Mouse (Mus musculus): Measurements from ENCODE around the gene Laptm5. TPM values are rescaled to one million over a fixed set of nuclear protein-coding genes. Genes with fewer than 3 reads are reported as not detected.
A peak's percentile ranks its signal among the peaks of the same experiment; 100 is the strongest.

Gene Laptm5
- total RNA-seq (2021), result 12.1 and 13.6 TPM in 2 replicates
- long read RNA-seq, partial matches to known transcripts, result 6 of 10 reads
- long read RNA-seq, other reads (novel, unspliced or antisense), result 1 of 10 reads

DNA sequence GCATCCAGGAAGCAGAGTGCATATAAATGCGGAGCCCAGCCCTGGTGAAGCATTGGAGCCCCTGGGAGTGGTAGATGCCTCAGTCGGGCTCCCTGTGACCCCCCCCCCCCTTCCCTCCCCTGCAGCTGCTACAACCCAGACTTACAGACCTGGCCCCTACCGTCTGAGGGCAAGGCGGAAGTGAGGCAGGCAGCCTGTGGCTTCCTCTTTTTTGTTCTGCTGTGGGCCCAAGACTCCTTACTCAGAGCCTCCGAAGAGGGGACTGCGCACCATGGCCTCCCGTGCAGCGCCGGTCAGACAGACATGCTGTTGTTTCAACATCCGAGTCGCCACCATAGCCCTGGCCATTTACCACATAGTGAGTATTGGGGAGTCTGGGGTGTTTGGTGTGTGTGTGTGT is at the start of gene Laptm5:
TSS of gene Laptm5 (plus strand) at position 49 of the 400 bp plus-strand sequence.
- no peak for DNase-seq

DNA sequence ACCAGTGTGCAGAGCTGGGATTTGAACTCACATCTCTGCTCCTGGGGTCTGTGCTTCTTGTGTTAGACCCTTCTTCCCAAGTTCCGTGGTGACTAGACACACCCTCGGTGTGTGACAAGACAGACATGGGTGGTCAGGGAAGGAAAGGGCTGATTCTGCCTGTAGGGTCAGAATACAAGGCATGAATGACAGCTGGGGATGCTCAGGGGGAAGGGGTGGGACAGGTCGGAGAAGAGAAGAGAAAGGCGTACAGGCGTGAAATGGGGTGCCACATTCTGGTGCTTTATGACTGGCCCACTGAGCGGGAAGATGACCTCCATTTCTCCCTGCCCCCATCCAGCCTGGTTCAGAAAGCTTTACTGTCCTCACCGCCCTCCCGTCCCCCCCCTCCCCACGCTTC is 47.5 kb upstream of the Laptm5 start:
- DNase-seq, result no peak

DNA sequence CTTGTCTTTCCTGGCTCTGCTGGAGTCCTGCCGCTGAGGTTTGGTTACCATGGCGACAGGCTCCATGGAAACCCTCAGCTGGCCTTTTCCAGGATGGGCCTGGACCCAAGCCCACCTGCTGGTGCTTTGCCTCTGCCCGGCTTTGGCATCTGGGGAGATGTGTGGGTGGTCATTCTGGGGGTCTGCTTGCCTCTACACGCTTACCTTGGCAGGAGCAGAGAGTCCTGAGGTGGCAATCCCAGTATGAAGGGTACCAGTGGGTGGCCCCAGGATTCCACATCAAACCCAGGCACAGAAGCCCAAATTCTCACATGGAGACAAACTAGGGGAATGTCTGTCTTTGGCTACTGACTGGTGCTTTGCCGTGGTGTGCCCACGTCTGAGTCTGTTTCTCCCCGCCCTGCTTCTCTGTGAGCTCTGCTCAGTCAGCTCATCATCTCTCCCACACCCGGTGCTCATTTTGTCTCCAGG is 47.0 kb upstream of the Laptm5 start:
- DNase-seq, result no peak

DNA sequence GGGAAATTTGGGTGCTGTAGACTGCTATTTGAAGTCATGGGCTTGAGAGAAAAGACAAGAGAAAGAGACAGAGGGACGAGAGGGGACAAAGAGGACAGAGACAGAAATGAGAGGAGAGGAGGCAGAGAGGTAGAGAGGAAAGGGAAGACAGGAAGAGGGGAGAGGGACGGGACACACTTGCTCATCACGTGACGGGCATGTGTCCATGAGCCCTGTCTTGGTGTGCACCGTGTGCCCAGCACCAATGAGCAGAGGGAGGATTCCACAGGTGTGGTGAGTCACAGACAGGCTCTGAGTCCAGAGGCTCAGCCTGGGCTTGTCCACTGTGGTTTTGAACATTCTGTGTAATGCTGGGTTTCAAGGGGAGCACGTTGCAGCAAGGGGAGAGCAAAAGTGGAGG is 45.0 kb upstream of the Laptm5 start:
- no peak for DNase-seq

DNA sequence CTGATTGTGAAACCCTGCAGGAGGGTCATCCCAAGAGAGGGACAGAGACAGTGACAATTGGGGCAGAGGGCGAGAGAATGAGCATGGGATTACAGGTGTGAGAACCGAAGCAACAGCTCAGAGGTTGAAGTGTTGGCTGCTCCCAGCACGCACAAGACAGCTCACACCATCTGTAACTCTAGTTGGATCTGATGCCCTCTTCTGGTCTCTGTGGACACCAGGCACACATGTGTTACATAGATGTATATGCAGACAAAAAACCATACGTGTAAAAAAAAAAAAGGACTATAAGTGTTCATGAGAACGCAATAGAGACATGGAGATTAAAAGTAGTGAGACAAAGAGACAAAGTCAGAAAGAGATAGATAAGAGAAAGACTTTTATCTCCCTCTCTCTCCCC is 44.1 kb upstream of the Laptm5 start:
- no peak for DNase-seq

DNA sequence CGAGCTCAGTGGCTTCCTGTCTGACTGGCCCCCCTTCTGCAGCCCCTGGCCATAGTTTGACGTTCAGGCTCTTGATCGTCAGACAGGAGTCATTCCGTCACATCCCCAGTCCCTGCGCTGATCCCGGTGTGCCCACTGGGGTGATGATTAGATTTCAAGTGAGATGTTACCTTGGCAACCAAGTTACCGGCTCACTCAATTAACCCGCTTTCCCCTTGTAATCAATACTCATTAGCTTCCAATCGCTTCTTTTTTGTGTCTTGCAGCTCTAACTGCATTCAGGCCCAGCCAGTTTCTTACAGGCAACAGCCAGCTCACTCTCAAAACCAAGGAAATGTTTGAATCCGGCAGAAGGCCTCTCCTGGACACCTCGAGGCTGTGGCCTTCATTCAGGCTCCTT is 40.5 kb upstream of the Laptm5 start:
- DNase-seq, result no peak

DNA sequence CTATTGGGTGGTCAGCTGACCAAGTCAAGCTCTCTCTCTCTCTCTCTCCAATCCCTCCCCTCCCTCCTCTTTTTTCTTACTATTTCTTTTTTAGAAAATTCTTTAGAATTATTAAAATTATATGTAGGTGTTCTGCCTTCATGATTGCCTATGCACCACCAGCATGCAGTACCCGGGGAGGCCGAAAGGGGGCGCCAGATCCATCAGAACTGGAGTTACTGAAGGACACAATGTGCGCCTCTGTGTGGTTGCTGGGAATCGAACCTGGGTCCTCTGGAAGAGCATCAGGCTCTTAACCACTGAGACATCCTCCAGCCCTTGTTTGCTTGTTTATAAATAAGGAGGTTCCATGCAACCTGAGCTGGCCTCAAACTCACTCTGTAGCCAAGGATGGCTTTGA is 39.5 kb upstream of the Laptm5 start:
- DNase-seq, result no peak

DNA sequence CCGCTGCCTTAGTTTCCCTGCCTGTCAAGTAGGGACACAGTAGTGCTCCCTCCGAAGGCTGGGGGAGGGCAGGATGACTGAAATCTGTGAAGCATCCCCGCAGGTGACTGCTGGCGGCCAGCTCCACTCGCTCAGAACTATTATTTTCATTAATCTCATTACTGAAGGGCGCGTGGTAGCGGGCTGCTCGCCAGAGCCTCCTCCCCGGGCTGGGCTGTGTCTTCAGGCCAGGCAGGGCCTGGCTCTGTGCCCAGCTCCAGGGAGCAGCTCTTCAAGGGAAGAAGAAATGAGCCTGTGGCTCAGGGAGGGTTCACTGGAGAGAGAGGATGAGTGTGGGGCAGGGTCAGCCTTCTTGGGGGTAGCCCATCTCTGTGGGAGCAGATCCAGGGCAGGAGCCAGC is 38.3 kb upstream of the Laptm5 start:
- peak; percentile 86 for DNase-seq

DNA sequence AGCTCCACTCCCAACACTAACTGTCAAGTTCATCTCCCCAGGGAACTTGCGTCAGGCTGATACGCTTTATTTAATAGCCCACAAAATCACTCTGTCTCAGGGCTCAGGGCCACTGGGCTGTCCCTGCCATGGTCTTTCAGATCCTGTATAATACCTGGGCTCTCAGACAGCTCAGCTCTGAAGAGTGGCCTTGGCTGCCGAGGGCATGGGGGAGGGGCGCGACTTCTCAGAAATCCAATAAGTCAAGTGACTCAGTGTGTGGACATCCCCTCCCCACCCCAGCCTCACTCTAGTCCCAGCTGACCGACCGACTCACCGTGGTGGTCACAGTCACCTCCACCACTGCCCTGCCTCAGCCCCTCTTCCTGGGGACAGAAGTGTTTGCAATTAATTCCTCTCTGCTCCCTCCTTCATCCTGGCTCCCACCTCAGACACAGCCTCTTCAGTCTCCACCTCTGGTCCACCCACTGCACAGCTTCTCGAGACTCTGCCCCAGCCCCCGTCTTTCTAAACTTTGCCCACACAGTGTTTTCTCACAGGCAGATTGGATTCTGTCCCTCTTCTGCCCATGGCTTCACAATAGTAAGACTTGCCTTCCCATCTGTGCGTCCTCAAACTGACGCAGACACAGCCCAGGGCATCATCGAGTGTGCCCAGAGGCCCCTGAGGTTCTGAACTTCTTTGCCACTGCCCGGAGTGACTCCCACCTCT is 36.8 kb upstream of the Laptm5 start:
- DNase-seq, result peak; percentile 69

DNA sequence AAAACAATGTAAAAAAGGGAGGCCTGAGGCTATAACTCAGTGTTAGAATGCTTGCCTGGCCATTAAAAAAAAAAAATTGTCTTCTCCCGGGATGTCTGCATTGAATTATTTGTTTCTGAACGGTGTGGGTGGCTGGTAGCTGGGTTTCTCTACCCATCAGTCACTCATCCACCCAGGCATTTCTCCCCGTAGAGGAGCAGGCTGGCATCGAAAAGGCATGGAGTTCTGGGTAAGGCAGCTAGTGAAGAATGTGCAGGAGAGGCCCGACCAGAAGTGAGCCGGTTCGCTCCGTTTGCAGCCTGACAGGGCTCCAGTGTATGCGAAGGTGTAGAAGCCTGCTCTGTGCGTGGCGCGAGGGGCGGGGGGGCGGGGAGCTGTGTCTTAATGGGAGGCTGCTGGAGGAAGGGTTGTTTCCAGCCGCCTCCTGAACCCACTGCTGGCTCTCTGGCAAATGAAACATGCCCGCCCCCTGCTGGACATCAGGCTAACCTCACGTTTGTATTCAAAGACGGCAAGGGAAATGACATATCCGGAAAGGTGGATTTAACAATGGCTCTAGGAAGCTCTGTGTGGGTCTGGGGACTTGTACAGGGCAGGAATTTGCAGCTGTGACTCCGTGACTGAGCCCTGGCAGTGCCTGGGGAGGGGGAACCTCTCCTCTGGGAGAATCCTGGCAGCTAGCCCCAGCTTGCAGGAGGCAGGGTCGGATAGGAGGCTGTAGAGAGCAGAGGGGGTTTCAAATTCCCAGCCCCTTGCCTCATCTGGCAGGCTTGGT is 34.5 kb upstream of the Laptm5 start:
- DNase-seq, result peak; percentile 92

DNA sequence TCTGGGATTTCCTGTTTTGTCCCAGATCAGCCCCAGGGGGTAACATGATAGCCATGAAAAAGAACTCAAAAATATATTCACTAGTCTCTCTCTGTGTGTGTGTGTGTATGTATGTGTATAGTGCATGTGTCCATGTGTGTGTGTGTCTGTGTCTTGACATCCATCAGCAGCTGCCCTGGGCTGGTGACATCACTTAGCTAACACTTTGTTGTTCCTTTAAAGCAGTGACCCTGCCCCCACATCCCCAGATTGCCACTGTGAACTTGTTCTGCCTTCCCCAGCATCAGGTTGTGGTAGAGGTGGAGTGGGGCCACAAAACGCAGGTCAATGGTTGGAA is 33.9 kb upstream of the Laptm5 start:
- no peak for DNase-seq

DNA sequence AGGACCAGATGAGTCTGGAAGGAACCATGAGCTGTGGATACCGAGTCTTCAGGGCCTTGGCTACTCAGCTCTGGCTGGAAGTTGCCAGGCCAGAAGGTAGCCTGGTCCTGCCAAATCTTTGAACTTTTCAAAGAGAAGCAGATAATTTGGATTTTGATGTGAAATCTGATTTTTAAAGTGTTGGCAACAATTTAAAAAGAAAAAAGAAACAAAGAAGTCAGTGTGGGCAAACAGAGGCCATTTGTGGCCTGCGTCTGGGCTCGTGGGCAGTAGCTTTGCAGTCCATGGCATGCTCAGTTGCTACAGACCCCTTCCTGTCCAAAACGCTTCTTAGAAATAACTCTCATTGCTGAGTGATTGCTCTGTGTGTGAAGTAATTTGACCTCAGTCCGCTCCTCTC is 31.6 kb upstream of the Laptm5 start:
- DNase-seq, result no peak

DNA sequence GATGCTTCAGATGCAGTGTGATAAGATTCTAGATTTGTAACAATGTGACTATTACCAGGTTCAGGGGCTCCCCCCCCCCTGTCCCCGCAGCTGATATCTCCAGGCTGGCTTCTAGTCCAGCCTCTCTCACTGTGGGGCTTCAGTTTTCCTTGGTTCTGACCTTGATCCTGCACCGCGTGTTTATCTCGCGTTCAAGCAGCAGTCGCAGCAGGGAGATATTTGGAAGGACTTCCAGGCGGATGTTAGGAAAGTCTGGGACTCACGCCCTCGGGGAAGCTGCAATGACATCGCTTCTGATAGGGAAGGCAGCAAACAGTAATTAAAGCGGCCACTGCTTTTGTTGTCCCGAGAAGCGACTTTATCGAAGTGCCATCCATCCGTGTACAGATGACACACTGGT is 30.2 kb upstream of the Laptm5 start:
- no peak for DNase-seq

DNA sequence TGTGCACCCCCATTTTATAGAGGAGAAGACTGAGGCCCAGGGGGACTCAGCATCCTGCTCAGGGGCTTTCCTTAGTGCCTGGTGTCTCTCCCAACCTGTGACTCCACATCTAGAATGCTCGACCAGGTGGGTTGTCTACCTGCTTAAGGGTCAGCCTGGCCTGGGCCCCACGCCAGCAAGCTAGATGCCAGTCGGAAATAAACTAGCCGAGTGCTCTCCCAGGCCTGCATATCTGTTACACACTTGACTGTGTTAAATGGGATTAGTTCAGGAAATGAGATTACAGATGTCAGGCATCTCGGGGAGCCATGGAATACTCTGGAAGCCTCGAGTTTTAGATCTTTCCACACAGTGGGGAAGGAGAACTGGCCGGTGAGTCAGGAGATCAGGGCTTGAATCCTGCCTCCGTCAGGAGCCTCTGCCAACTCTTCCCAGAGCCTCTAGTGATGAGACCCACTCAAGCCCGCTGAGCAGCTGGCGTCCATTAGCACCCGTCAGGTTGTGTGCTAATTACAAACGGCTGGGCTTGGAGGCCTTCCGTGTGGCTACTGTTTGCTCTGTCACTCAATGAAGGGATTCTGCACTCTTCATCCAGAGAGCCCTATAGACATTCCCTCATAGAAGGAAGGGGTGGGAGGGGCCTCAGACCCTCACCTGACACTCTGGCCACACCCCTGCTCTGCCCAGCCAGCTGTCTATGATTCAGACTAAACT is 28.9 kb upstream of the Laptm5 start:
- DNase-seq, result no peak

DNA sequence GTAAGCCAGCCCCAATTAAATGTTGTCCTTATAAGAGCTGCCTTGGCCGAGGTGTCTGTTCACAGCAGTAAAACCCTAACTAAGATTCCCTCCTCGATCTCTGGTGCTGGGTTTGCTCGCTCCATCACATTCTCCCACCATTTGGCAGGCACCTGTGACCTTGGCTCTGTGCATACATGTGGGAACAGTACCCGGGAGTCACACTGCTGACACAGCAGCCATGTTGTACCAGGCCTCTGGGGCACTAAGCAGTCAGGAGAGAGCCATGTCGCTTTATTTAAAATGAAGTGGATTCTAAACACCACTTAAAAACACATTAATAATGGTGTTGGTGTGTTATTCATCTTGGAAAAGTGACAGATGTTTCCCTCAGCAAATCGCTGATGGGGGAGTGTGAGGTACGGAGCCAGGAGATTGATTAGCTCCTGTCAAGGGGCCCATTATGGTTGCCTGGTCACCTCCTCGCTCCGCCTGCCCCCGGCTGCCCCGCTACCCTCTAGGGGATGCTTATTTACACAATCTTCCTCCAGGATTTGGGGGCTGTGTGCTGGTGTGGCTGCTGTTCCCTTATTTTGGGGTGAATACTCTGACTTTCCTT is 25.7 kb upstream of the Laptm5 start:
- DNase-seq, result no peak

DNA sequence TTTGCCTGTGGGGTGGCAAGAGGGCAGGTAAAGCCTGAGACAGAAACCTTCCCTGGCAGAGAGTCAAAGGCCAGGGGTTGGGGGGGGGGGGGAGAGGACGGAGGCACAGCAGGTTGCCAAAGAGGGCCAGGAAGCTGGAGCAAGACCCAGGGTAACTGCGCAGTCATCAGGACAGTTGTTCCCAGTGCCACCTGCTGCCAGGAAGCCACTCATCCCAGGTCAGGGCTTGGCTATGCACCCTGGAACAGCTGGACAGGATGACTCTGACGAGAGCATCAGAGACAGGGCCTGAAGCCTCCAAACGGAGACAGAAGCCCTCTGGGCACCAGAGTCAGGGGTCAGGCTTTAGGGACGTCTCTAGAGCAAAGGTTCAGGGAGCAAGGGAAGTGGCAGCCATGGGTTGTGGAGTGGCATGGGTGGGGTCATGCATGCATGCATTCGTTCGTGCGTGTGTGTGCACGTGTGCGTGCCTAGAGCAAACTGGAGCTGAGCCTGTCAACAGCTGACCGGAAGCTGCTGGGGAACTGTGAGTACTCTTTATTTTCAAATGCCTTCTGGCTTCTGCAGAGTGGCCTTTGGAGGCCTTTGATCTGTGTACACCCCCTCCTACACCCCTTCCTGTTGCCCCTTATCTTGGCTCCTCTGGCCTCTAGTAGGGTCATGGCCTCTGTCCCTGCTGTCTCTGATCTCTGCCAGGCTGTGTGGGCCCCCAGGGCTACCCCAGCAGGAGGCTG is 23.0 kb upstream of the Laptm5 start:
- DNase-seq, result no peak

DNA sequence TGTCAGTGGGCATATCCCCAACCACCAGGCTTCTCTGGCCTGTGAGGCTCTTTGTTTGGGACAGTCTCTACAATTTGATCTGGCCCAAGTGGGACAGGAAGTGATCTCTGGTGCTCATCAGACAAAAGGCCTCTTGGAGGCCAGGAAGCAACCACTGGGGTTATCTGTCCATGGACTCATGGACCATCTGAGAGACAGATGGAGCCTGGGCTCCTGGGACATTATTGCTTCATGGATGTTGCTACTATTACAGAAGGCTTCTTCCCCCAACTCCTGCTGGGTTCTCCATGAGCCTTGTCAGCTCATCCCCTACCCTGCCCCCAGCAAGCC is 22.4 kb upstream of the Laptm5 start:
- no peak for DNase-seq

DNA sequence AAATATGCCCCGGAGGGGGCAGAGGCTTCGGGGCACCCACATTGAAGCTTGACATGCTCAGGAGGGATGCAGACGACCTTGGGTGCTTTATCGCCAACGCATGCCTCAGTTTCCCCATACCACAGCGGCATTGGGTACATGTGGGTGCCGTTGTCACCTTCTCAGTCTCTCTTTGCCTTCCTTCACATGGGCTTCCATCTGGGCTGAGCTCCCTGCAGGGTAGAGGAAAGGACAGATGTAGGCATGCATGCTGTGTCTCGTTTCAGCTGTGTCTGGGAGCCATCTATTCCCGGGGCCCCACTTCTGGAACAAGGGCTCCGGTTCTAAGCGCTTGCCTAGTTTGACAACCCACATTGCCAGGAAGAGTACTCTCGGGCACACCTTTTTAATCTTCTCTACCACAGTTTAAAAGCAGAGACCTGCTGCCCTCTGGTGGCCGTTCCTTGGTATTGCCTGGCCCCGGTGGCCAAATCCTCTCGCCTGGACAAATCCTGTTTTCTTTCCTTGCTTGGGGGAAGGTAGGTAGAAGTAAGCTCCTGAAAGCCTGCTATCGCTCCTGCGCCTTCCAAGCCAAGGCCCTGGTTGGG is 20.8 kb upstream of the Laptm5 start:
- DNase-seq, result peak; percentile 77

DNA sequence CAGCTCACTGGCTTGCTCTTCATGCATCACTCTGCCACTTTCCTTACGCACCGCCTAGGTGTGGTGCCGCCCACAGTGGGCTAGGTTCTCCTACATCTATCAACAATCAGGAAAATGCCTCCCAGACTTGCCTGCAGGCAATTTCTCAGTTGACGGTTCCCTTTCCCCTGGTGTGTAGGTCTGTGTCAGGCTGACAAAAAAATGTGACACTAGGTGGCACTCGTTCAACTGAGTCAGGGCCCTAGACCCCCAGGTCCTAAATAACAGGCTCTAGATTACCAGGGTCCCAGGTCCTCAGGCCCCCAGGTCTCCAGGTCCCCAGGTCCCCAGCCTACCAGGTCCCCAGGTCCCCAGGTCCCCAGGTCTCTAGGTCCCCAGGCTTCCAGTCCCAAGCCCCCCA is 19.2 kb upstream of the Laptm5 start:
- no peak for DNase-seq

DNA sequence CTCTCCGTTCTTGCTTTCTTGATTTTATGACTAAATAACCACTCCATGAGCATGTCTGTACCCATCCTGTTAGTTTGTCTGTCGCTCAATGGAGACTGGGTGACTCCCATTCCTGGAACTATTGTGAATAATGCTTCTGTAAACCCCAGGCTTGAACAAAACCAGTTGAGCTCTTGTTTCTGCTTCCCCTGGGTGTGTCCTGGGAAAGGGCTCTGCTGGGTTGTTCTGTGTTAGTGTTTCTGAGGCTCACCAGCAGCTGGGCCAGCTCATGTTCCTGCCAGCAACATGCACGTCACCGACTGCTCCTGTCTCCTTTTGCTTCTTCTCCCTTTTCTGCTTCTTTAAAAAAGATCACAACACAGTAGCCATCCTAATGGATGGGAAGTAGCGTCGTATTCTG is 17.2 kb upstream of the Laptm5 start:
- DNase-seq, result no peak

DNA sequence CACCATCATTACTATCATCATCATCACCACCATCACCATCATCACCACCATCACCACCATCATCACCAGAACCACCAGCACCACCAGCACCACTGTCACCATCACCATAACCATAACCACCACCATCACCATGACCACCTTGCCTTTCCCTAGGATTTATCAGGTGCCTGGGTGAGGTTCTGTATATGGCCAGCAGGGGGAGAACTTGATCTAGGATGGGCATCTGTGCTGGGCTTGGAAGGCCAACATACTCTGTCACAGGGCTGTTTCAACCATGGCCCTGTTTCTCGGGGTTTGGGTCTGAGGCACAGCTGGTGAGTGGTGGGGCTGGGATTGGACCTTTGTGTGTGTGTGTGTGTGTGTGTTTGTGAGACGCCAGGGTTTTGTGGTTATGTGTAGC is 16.6 kb upstream of the Laptm5 start:
- DNase-seq, result peak; percentile 24

DNA sequence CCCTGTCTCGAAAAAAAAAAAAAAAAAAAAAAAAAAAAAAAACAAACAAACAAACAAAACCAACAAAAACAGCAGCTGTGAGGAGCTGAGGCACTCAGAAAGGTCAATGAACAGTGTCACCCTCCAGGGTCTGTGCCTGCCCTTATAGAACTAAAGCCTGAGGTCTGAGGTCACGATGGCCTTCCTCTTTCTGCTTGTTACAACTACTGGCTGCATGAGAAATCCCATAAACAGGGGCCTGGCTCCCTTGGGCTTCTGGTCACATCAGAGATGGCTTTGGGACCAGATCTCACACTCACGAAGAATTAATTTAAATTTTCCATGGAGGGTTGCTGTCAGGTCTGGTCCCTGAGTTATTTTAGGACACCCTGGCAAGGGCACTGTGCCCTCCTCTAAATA is 13.5 kb upstream of the Laptm5 start:
- DNase-seq, result no peak
